8 mouse cellular contexts compared by ENCODE assay signal in the genomic region with DNA sequence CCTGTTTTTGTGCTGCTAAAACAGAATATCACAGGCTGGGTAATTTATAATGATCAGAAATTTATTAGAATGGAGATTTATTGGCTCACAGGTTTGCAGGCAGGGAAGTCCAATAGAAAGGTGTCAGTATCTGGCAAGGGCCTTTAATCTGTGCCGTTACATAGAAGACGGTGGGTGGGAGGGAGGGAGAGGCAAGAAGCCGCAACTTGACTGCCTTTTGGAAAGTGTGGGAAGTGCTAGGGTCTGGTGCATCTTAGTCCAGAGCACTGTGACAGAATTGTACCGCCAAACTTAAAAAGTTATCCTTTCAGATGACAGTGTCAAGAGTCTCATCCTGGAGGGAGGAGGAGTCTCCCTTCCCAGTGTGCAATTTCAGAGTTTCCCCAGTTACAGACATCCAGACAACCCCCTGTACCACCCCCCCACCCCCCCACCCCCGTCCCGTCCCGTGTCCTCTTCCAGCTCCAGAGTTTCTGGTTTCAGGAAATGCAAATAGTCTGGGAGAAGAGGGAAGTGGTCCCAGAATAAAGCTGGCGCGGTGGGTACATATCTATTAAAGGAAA.
DNase-seq lines count a peak whose midpoint lies in the region; ATAC-seq and TF ChIP-seq lines count a peak whose summit lies in the region.

No protein-coding gene starts in this region.

- no peak overlapping the region for H3K27ac ChIP-seq in heart, embryonic 12.5 days (ENCODE audit: poor library complexity, severe bottlenecking)
- H3K27ac ChIP-seq in hindbrain, postnatal 0 days: no peak overlapping the region

- peaks cover 16% of the 10 kb centered on the region for H3K4me1 ChIP-seq in heart, embryonic 12.5 days (replicated peaks)
- no peaks in the 10 kb centered on the region for H3K4me1 ChIP-seq in hindbrain, postnatal 0 days (ENCODE audit: insufficient read depth, low read length)

- 11% methylated on average over 9 of the region's 9 CpGs for WGBS in heart, embryonic 12.5 days
- 21% methylated on average over 9 of the region's 9 CpGs for WGBS in hindbrain, postnatal 0 days

- H3K9ac ChIP-seq in heart, embryonic 12.5 days: peak overlapping the region; percentile 37
- 0 out of 2 replicates have a peak overlapping the region, but pooled peaks have one; percentile 30 for H3K9ac ChIP-seq in hindbrain, postnatal 0 days (replicated peaks; ENCODE audit: low read length)

- H3K4me2 ChIP-seq in heart, embryonic 12.5 days: peak overlapping the region; percentile 73
- peak overlapping the region; percentile 62 for H3K4me2 ChIP-seq in hindbrain, postnatal 0 days (ENCODE audit: low read depth, low read length)

- no peak for DNase-seq in heart, postnatal 10 days
- peak; percentile 9 for DNase-seq in retina, postnatal 1 day
- no peak for DNase-seq in retina, embryonic 14.5 days (ENCODE audit: low spot score)
- DNase-seq in hindbrain, postnatal 0 days (ENCODE audit: low spot score): no peak
- no peak for DNase-seq in adrenal gland, postnatal 10 days
- no peak for DNase-seq in left cerebral cortex, postnatal 14 days (ENCODE audit: low spot score in 2 of 2)

- no peak for TF ChIP-seq CTCF in hindbrain, postnatal 0 days (IDR thresholded peaks at IDR 0.05; ENCODE audit: low read depth)

- intact Hi-C loops in heart, postnatal 10 days (cut with DNase I): loop anchor here (1.0 to 5.0 kb wide), 2 partner anchors 261 to 524 kb away; a partner anchor contains a TSS
- intact Hi-C loops in left cerebral cortex, postnatal 14 days (cut with DNase I): loop anchor here (1.0 to 2.0 kb wide), 2 partner anchors 263 to 524 kb away; no protein-coding TSS in a partner anchor

- no peaks in the 10 kb centered on the region for H3K36me3 ChIP-seq in heart, embryonic 12.5 days
- no peaks in the 10 kb centered on the region for H3K36me3 ChIP-seq in hindbrain, postnatal 0 days (ENCODE audit: insufficient read depth, low read length)

- H3K9me3 ChIP-seq in heart, embryonic 12.5 days (replicated peaks): no peaks in the 10 kb centered on the region
- no peaks in the 10 kb centered on the region for H3K9me3 ChIP-seq in hindbrain, postnatal 0 days (ENCODE audit: low read length)

- peak overlapping the region; percentile 40 for H3K4me3 ChIP-seq in heart, embryonic 12.5 days
- H3K4me3 ChIP-seq in hindbrain, postnatal 0 days (ENCODE audit: low read length): peak overlapping the region; percentile 21

- H3K27me3 ChIP-seq in heart, embryonic 12.5 days (replicated peaks): no peaks in the 10 kb centered on the region
- H3K27me3 ChIP-seq in hindbrain, postnatal 0 days (ENCODE audit: insufficient read depth, low read length): no peaks in the 10 kb centered on the region

- ATAC-seq in heart, embryonic 12.5 days (ENCODE audit: insufficient number of reproducible peaks, low FRiP score): 0 out of 2 replicates have a peak, but pooled peaks have one; percentile 42
- no peak for ATAC-seq in hindbrain, postnatal 0 days
- no peak for ATAC-seq in activated CD4-positive, CD25-positive, alpha-beta regulatory T cell, adult 4 months
